Mouse (Mus musculus): ENCODE measurements around the gene Sdccag8. TPM values are rescaled to one million over a fixed set of nuclear protein-coding genes. Genes with fewer than 3 reads are reported as not detected.

Gene Sdccag8
- total and polyA plus RNA-seq, 2 experiments from 2014 or later = 5.9 to 8.1 TPM

- 96% methylated on average over 2 of the region's 2 CpGs for WGBS
- DNase-seq (ENCODE audit: low spot score) = no peak
Measured at GRCm38 (mm10) chr1:176915946-176916345, 101.5 kb downstream of the Sdccag8 start.

GRCm38 (mm10) chr1:176919486-176919885, 105.0 kb downstream of the Sdccag8 start:
- Histone ChIP-seq H3K9me3 (replicated peaks; ENCODE audit: control insufficient read depth, low read length) (no peaks in the 10 kb centered on the region), H3K4me1 (ENCODE audit: control insufficient read depth, insufficient read depth) (no peaks in the 10 kb centered on the region), H3K27me3 (ENCODE audit: control insufficient read depth, insufficient read depth, low read length) (no peaks in the 10 kb centered on the region), H3K36me3 (replicated peaks; ENCODE audit: control insufficient read depth, insufficient read depth, low read length) (0 out of 2 replicates have a peak, but pooled peaks cover 5% of the 10 kb centered on the region), H3K9ac (replicated peaks; ENCODE audit: low read depth, low read length) (no peak overlapping the region), H3K4me2 (ENCODE audit: low read depth, low read length) (no peak overlapping the region), H3K27ac (ENCODE audit: low read depth) (no peak overlapping the region), H3K4me3 (ENCODE audit: low read depth, low read length) (no peak overlapping the region)
- TF ChIP-seq CTCF (IDR thresholded peaks at IDR 0.05; ENCODE audit: low read depth) (no peak), EP300 (IDR thresholded peaks at IDR 0.05; ENCODE audit: low read depth) (no peak)
- DNase-seq (ENCODE audit: low spot score) (no peak), ATAC-seq (ENCODE audit: insufficient read depth, low read depth) (no peak)
- WGBS = 90% methylated on average over 12 of the region's 12 CpGs

More at GRCm38 (mm10) chr1:176915946-176916345, 101.5 kb downstream of the Sdccag8 start:
- H3K4me1 ChIP-seq (ENCODE audit: control insufficient read depth, insufficient read depth) = no peaks in the 10 kb centered on the region
- no peak overlapping the region for H3K27ac ChIP-seq (ENCODE audit: low read depth)
- no peak for ATAC-seq (ENCODE audit: insufficient read depth, low read depth)
- no peak overlapping the region for H3K4me3 ChIP-seq (ENCODE audit: low read depth, low read length)
- H3K9me3 ChIP-seq (replicated peaks; ENCODE audit: control insufficient read depth, low read length) = no peaks in the 10 kb centered on the region
- no peak overlapping the region for H3K9ac ChIP-seq (replicated peaks; ENCODE audit: low read depth, low read length)
- 0 out of 2 replicates have a peak, but pooled peaks cover 5% of the 10 kb centered on the region for H3K36me3 ChIP-seq (replicated peaks; ENCODE audit: control insufficient read depth, insufficient read depth, low read length)
- H3K4me2 ChIP-seq (ENCODE audit: low read depth, low read length) = no peak overlapping the region
- H3K27me3 ChIP-seq (ENCODE audit: control insufficient read depth, insufficient read depth, low read length) = no peaks in the 10 kb centered on the region
- TF ChIP-seq EP300 (IDR thresholded peaks at IDR 0.05; ENCODE audit: low read depth) = no peak
- no peak for TF ChIP-seq CTCF (IDR thresholded peaks at IDR 0.05; ENCODE audit: low read depth)

DNA sequence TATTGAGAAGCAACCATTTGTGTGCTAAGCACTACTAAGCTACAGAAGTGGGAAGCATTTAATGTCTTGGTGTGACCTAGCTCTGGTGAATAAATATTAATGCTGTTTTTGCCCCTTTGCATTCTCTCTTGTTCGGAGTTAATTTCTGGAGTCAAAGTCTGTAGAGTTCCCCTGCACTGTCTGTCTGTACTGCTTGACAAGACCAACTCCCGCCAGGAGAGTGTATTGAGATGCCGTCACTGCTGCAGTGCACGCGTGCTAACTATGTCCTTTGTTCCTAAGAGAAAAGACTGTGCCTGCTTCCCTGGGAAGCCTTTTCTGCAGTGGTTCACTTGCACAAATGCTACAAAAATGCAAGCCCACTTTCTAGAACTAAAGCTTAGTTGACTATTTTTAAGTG, 108.4 kb downstream of the Sdccag8 start:
- DNase-seq (ENCODE audit: low spot score) = no peak
- H3K9me3 ChIP-seq (replicated peaks; ENCODE audit: control insufficient read depth, low read length) = no peaks in the 10 kb centered on the region
- no peak overlapping the region for H3K27ac ChIP-seq (ENCODE audit: low read depth)
- no peak overlapping the region for H3K9ac ChIP-seq (replicated peaks; ENCODE audit: low read depth, low read length)
- no peaks in the 10 kb centered on the region for H3K4me1 ChIP-seq (ENCODE audit: control insufficient read depth, insufficient read depth)
- ATAC-seq (ENCODE audit: insufficient read depth, low read depth) = no peak
- no peak overlapping the region for H3K4me3 ChIP-seq (ENCODE audit: low read depth, low read length)
- 82% methylated on average over 5 of the region's 5 CpGs for WGBS
- no peak overlapping the region for H3K4me2 ChIP-seq (ENCODE audit: low read depth, low read length)
- 0 out of 2 replicates have a peak, but pooled peaks cover 5% of the 10 kb centered on the region for H3K36me3 ChIP-seq (replicated peaks; ENCODE audit: control insufficient read depth, insufficient read depth, low read length)
- no peaks in the 10 kb centered on the region for H3K27me3 ChIP-seq (ENCODE audit: control insufficient read depth, insufficient read depth, low read length)
- TF ChIP-seq CTCF (IDR thresholded peaks at IDR 0.05; ENCODE audit: low read depth) = no peak
- no peak for TF ChIP-seq EP300 (IDR thresholded peaks at IDR 0.05; ENCODE audit: low read depth)

GRCm38 (mm10) chr1:176926009-176926408, 111.5 kb downstream of the Sdccag8 start:
- H3K9me3 ChIP-seq (replicated peaks; ENCODE audit: control insufficient read depth, low read length) = no peaks in the 10 kb centered on the region
- H3K4me3 ChIP-seq (ENCODE audit: low read depth, low read length) = no peak overlapping the region
- no peaks in the 10 kb centered on the region for H3K36me3 ChIP-seq (replicated peaks; ENCODE audit: control insufficient read depth, insufficient read depth, low read length)
- WGBS = 82% methylated on average over 5 of the region's 5 CpGs
- no peak overlapping the region for H3K9ac ChIP-seq (replicated peaks; ENCODE audit: low read depth, low read length)
- no peak for TF ChIP-seq CTCF (IDR thresholded peaks at IDR 0.05; ENCODE audit: low read depth)
- TF ChIP-seq EP300 (IDR thresholded peaks at IDR 0.05; ENCODE audit: low read depth) = no peak
- H3K4me2 ChIP-seq (ENCODE audit: low read depth, low read length) = no peak overlapping the region
- no peaks in the 10 kb centered on the region for H3K4me1 ChIP-seq (ENCODE audit: control insufficient read depth, insufficient read depth)
- no peak overlapping the region for H3K27ac ChIP-seq (ENCODE audit: low read depth)
- DNase-seq (ENCODE audit: low spot score) (no peak), ATAC-seq (ENCODE audit: insufficient read depth, low read depth) (no peak)
- no peaks in the 10 kb centered on the region for H3K27me3 ChIP-seq (ENCODE audit: control insufficient read depth, insufficient read depth, low read length)

- H3K9ac ChIP-seq (replicated peaks; ENCODE audit: low read depth, low read length) = no peak overlapping the region
- no peaks in the 10 kb centered on the region for H3K36me3 ChIP-seq (replicated peaks; ENCODE audit: control insufficient read depth, insufficient read depth, low read length)
- DNase-seq (ENCODE audit: low spot score) = no peak
- WGBS = 83% methylated on average over 9 of the region's 9 CpGs
- no peak for TF ChIP-seq EP300 (IDR thresholded peaks at IDR 0.05; ENCODE audit: low read depth)
- no peak for ATAC-seq (ENCODE audit: insufficient read depth, low read depth)
- no peak overlapping the region for H3K4me2 ChIP-seq (ENCODE audit: low read depth, low read length)
- H3K27me3 ChIP-seq (ENCODE audit: control insufficient read depth, insufficient read depth, low read length) = no peaks in the 10 kb centered on the region
- H3K4me3 ChIP-seq (ENCODE audit: low read depth, low read length) = no peak overlapping the region
- H3K4me1 ChIP-seq (ENCODE audit: control insufficient read depth, insufficient read depth) = no peaks in the 10 kb centered on the region
- H3K9me3 ChIP-seq (replicated peaks; ENCODE audit: control insufficient read depth, low read length) = no peaks in the 10 kb centered on the region
- H3K27ac ChIP-seq (ENCODE audit: low read depth) = no peak overlapping the region
Measured at GRCm38 (mm10) chr1:176927312-176927711, 112.9 kb downstream of the Sdccag8 start.

DNA sequence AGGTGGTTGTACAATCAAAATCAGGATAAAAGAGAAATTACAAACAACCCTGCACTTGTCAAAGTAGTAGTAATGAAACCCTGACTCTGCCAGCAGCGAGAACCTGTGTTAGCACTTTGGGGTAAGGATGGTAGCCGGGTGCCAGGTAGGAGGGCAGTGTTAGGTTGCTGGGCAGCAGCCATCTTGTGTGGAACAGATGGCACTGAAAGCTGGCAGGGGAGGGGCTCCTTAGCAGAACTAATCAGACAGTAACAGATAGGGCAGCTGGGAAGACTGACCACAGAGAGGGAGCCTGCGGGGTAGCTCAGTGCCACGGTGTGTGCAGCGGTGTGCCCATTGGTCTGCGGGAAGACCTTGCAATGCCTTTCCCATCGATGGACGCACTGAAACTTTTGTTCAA, 115.2 kb downstream of the Sdccag8 start:
- no peak for ATAC-seq (ENCODE audit: insufficient read depth, low read depth)
- DNase-seq (ENCODE audit: low spot score) = no peak
- H3K27ac ChIP-seq (ENCODE audit: low read depth) = no peak overlapping the region

More for the DNA sequence above, 115.2 kb downstream of the Sdccag8 start:
- H3K4me3 ChIP-seq (ENCODE audit: low read depth, low read length) = no peak overlapping the region
- H3K4me2 ChIP-seq (ENCODE audit: low read depth, low read length) = no peak overlapping the region
- H3K36me3 ChIP-seq (replicated peaks; ENCODE audit: control insufficient read depth, insufficient read depth, low read length) = no peaks in the 10 kb centered on the region
- no peaks in the 10 kb centered on the region for H3K9me3 ChIP-seq (replicated peaks; ENCODE audit: control insufficient read depth, low read length)
- WGBS = 93% methylated on average over 8 of the region's 8 CpGs
- TF ChIP-seq EP300 (IDR thresholded peaks at IDR 0.05; ENCODE audit: low read depth) (no peak), CTCF (IDR thresholded peaks at IDR 0.05; ENCODE audit: low read depth) (no peak)
- H3K4me1 ChIP-seq (ENCODE audit: control insufficient read depth, insufficient read depth) = no peaks in the 10 kb centered on the region
- H3K9ac ChIP-seq (replicated peaks; ENCODE audit: low read depth, low read length) = no peak overlapping the region
- no peaks in the 10 kb centered on the region for H3K27me3 ChIP-seq (ENCODE audit: control insufficient read depth, insufficient read depth, low read length)

Measured in heart, postnatal 0 days (tissue).